Mouse (Mus musculus) CD4-positive, CD25-positive, alpha-beta regulatory T cell, adult 4 months (primary cell): Measurements from ENCODE around the gene Ncs1. TPM values are rescaled to one million over a fixed set of nuclear protein-coding genes. Genes with fewer than 3 reads are reported as not detected.

ENCODE experiments used
- ATAC-seq: one replicate; pipeline ENCODE4 v1.8.0; 2017
- polyA plus RNA-seq, 2 experiments: library from polyadenylated mRNA; unstranded; fragments of 100-300 nt; shearing (Covaris generic); gene quantifications; one replicate each; pipeline ENCODE4 v1.2.1; 2017

Gene Ncs1
- polyA plus RNA-seq, 2 experiments from 2014 or later, result 0.63 to 1.4 TPM

GRCm38 (mm10) chr2:31246251-31246971, 788 bp downstream of the Ncs1 start:
- ATAC-seq, result peak; percentile 45

DNA sequence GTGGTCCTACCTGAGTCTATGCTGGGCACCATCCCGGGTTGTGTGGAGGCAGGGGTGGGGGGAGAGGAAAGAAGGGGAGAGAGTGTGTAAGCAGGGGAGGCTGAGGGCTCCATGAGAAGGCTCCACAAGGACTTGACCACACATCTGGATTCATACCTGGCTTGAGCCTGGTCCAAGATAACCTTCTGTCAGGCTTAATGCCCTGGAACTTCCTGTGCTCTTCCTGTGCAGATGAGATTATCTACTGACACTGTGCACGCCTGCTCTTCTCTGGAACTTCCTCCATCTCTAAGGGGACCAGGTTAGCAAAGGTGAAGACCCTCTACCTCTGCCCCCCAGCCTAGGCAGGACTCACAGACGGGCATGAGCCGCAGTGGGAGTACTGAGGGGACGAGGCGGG, 3.2 kb downstream of the Ncs1 start:
- no peak for ATAC-seq

DNA sequence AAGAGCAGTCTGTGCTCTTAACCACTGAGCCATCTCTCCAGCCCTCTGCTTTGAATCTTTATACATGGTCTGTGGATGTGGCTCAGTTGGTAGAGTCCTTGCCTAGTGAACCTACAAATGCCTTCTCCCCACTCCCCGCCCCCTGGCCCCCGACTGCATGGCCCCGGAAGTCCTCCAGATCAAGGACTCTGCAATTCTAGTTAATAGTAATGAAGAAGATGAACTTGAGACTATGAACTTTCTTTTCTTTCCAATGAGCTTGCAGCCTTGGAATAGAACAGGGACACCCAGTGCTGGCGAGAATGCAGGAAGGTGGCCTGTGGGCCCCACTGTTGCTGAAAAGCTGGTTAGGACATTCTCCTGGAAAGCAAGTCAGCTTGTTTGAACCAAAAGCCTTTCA, 6.5 kb downstream of the Ncs1 start:
- no peak for ATAC-seq

DNA sequence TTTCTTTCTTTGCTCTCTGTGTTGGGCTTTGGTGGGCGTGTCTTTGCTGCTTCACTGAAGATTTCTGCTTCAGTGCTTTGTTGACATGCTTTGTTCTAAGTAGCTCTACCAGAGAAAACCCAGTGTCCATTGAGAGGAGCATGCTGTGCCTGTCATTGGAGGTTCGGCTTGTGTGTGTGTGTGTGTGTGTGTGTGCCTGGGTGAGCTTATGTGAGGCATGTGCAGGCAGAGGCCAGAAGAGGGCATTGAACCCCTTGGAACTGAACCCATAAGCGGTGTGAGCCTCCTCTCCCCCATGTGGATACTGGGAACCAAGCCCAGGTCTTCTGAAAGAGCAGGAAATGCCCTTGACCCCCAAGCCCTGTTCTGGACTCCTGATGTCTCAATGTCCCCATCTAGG, 7.8 kb downstream of the Ncs1 start:
- ATAC-seq, result no peak

DNA sequence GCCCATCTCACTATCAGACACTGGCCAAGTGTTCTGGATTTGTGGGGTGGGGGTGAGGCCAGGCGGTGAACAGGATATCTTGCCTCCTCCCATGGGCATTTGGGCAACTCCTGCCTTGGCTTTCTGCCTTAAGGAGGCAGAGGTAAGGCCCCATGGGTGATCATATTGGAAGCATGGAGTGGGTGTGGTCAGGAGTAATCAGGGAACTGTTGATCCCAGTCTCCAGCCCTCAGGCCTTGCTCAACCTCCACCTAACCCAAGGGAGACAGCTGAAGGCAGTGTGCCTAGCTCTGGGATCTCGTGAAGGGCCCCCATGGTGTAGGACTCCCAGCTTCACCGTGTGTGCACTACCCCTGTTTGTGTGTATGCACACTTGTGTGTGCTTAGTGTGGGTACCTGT, 9.2 kb downstream of the Ncs1 start:
- ATAC-seq, result no peak

GRCm38 (mm10) chr2:31255952-31256938, 10.6 kb downstream of the Ncs1 start:
- ATAC-seq, result peak; percentile 98

DNA sequence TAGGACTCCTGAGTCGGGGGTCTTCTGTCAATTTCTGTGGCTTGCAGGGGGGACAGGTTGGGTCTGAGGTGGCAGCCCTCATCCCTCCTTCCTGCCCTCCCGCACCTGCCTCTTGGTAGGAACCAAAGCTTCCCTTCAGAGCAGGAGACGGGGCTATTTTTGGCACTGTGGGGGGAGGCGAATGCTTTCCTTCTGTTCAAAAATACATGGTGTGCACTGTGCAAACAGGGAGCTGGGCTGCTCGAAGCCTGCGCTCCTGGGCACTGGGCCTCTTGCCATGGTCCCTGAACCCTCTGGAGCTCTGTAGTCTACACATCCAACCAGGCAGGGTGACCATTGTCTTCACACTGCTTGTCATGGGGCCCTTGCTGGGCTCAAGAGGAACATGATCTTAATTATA, 11.5 kb downstream of the Ncs1 start:
- no peak for ATAC-seq

- ATAC-seq, result peak; percentile 57
Measured at GRCm38 (mm10) chr2:31258609-31259366, 13.2 kb downstream of the Ncs1 start.

DNA sequence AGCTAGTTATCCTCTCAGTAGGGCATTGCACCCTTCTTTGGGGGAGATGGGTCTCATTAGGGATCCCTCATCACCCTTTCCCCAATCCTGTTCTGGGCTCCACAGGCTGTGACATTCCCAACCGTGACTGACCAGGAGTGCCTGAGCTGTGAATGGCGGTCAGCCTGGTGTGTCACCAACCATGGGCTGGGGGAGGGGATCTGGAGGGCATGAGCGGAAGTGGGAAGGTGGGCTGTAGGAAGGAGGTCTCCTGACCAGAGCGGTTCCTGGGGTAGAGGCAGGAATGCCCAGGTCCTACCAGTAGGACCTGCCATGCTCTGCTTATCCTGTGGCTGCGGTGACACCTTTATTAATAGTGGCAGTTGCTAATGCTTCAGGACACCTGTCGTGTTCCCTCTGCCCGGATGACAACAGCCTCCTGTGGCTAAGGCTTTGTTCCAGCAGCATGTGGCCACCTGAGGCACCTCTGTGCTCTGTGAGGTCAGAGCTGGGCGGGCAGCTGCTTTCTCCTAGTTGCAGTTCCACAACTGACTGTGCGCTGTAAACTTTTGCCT, 13.8 kb downstream of the Ncs1 start:
- ATAC-seq, result no peak

- no peak for ATAC-seq
Measured at GRCm38 (mm10) chr2:31260549-31260948, 14.9 kb downstream of the Ncs1 start.

- ATAC-seq, result no peak
Measured at GRCm38 (mm10) chr2:31263039-31263461, 17.4 kb downstream of the Ncs1 start.

DNA sequence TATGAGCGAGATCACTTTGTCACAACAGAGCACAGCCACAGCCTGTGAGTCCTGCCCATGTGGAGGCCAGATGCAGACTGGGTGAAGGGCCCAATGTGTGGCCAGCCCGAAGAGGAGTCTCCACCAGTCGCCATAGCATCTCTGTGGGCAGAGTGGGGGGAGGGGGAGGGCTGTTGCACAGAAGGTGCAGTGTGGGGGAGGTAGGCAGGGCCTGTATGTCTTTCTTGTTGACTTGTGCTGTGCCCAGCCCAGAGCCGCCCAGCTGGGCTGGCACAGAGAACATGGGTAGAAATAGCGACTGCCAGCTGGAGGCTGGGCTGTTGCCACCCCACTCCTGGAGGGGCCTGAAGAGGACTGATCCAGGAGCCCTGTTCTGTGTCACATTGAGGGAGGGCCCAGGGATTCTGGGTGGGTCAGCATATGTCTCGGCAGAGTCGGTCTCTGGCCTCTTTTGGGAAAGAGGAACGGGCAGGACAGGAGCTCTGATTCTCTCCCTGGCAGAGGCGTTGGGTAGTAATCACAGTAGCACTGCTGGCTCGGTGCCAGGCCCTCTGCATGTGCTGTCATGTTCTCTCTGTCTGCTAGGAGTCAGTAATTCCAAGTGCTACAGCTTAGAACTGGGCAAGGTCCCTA, 18.2 kb downstream of the Ncs1 start:
- ATAC-seq, result no peak

- ATAC-seq, result no peak
Measured at GRCm38 (mm10) chr2:31267447-31267846, 21.8 kb downstream of the Ncs1 start.

- ATAC-seq, result no peak
Measured at GRCm38 (mm10) chr2:31268631-31269030, 23.0 kb downstream of the Ncs1 start.

DNA sequence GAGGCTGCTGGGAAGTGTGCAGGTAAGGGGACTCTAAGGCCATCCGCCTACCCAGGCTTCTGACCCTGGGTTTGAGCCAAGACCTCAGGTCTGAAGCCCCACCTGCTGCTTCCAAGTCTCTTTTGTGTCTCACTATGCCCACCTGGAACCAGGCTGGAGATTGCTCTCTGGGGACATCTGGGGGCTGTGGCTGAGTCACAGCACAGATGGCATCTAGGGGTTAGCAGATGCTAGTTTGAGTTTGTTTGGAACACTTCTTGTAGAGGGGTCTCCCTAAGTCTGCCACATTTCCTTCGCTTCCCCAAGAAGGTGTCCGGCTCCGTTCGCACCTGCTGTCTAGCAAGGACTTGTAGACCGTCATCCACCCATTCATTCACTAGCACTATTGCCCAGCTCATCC, 23.6 kb downstream of the Ncs1 start:
- no peak for ATAC-seq

DNA sequence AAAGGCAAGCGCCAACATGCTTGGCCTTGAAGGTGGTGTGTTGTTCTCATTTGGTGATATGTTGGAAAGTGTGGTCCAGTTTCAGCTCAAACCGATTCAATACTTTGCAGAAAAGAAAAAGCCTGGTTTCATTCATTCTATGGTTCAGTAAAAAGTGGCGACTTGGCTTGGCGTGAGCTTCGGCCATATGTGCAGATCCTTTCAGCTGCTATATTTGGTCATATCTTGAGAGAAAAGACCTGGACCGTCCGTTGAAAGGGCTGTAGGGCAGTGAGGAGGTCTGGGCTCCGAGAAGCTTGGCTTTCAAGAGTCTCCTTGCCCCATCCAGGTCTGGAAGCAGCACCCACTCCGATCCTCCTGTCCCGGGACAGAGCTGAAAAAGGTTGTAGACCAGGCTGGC, 24.2 kb downstream of the Ncs1 start:
- ATAC-seq, result no peak

DNA sequence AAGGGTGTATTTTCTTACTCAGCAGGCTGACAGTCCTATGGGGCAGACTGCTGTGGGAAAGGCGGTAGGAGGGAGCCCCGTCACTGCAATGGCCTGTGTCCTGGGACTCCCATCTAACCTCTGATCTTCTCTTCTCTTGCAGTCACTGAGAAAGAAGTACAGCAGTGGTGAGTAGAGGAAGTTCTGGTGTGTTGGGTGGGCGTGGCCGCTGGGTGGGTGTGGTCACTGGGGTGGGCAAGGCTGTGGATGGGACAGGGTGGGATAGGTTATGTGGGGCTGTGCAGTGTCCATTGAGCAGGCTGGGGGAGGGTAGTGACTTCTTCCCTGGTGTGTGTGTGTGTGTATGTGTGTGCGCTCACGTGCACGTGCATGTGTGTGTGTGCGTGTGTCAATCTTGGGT, 24.8 kb downstream of the Ncs1 start:
- no peak for ATAC-seq

- ATAC-seq, result no peak
Measured at GRCm38 (mm10) chr2:31271071-31271470, 25.4 kb downstream of the Ncs1 start.

DNA sequence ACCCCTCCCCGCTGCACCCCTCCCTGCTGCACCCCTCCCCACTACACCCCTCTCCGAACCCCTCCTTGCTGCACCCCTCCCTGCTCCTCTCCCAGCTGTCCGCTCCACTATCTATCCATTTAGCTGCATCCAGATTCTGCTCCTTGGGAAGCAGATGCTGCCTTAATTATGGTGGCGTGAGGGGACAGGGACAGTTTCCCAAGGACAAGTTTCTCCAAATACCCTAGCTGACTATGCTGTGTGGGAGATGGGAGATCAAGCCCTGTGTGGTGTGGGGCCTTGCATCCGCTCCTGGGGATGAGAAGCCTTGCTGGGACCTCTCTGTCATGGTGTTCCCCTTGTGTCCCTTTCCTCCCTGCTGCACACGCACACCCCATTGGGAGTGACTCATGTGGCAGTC, 29.4 kb downstream of the Ncs1 start:
- no peak for ATAC-seq

DNA sequence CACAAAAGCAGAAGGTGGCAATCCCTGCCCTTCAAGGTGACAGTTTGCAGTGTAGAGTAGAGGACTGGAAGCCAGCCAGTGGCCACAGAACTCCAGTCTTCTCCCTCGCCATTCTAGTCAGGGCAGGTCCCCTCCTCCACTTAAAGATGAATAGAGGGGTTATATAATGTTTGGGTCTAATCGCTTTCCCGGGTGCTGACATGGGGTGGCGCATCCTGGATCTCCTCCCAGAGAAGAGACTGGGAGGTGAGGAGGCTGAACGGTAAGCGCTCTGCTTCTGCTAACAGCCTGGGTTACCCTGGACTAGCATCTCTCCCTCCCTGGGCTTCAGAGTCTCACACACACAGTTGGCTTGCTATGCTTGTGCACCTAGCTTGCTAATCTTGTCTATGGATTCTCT, 32.2 kb downstream of the Ncs1 start:
- ATAC-seq, result no peak

GRCm38 (mm10) chr2:31278483-31278882, 32.9 kb downstream of the Ncs1 start:
- no peak for ATAC-seq

GRCm38 (mm10) chr2:31281138-31281537, 35.5 kb downstream of the Ncs1 start:
- no peak for ATAC-seq
